Mouse (Mus musculus): ENCODE data around the gene Abhd4. TPM values are rescaled to one million over a fixed set of nuclear protein-coding genes. Genes with fewer than 3 reads are reported as not detected.

Gene Abhd4
- polyA plus RNA-seq, 1 experiment from 2014 or later = 51.7 TPM

GRCm38 (mm10) chr14:54210401-54210800 lies 43.6 kb upstream of the Abhd4 start:
- Histone ChIP-seq H3K9ac (ENCODE audit: low read length) (no peak overlapping the region), H3K4me3 (replicated peaks; ENCODE audit: low read length) (no peak overlapping the region), H3K4me2 (ENCODE audit: low read depth, low read length) (no peak overlapping the region), H3K36me3 (ENCODE audit: control insufficient read depth, insufficient read depth, low read length) (no peaks in the 10 kb centered on the region), H3K9me3 (replicated peaks; ENCODE audit: control insufficient read depth, low read length) (no peaks in the 10 kb centered on the region), H3K4me1 (ENCODE audit: control insufficient read depth, insufficient read depth, low read length) (peaks cover 20% of the 10 kb centered on the region), H3K27ac (ENCODE audit: low read length) (no peak overlapping the region), H3K27me3 (ENCODE audit: control insufficient read depth, insufficient read depth, low read length) (no peaks in the 10 kb centered on the region)
- ATAC-seq (ENCODE audit: insufficient read depth, low FRiP score) = no peak
- WGBS = 97% methylated on average over 2 of the region's 2 CpGs

GRCm38 (mm10) chr14:54211199-54211598 lies 42.8 kb upstream of the Abhd4 start:
- Histone ChIP-seq H3K36me3 (ENCODE audit: control insufficient read depth, insufficient read depth, low read length) (no peaks in the 10 kb centered on the region), H3K27ac (ENCODE audit: low read length) (no peak overlapping the region)
- WGBS = 89% methylated on average over 8 of the region's 8 CpGs

DNA sequence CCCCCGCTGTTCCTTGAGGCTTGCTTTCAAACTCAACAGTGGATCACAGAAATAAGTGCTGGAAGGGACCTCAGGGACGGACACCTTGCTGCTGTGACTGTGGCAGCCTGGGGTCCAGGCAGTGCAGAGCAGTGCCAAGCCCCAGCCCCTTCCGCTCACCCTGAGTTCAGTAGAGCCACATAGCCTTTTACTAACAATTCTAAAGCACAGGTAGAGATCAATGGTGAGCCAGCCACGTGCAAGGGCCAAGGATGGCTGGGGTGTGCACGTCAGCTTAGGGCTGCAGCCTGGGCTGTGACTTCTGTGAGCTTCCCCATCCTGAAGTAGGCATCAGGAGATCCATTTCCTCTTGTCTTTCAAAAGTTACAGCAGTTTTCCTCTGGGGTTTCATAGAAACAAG lies 42.2 kb upstream of the Abhd4 start:
- Histone ChIP-seq H3K36me3 (ENCODE audit: control insufficient read depth, insufficient read depth, low read length) (no peaks in the 10 kb centered on the region), H3K27me3 (ENCODE audit: control insufficient read depth, insufficient read depth, low read length) (no peaks in the 10 kb centered on the region), H3K9ac (ENCODE audit: low read length) (no peak overlapping the region), H3K27ac (ENCODE audit: low read length) (no peak overlapping the region), H3K4me2 (ENCODE audit: low read depth, low read length) (no peak overlapping the region), H3K9me3 (replicated peaks; ENCODE audit: control insufficient read depth, low read length) (no peaks in the 10 kb centered on the region), H3K4me3 (replicated peaks; ENCODE audit: low read length) (no peak overlapping the region), H3K4me1 (ENCODE audit: control insufficient read depth, insufficient read depth, low read length) (peaks cover 12% of the 10 kb centered on the region; the same call in 1 of the 2 replicates)
- no peak for ATAC-seq (ENCODE audit: insufficient read depth, low FRiP score)
- 87% methylated on average over 5 of the region's 5 CpGs for WGBS

More at GRCm38 (mm10) chr14:54211199-54211598, 42.8 kb upstream of the Abhd4 start:
- peaks cover 16% of the 10 kb centered on the region for H3K4me1 ChIP-seq (ENCODE audit: control insufficient read depth, insufficient read depth, low read length)
- H3K9ac ChIP-seq (ENCODE audit: low read length) = no peak overlapping the region
- H3K9me3 ChIP-seq (replicated peaks; ENCODE audit: control insufficient read depth, low read length) = no peaks in the 10 kb centered on the region
- H3K4me3 ChIP-seq (replicated peaks; ENCODE audit: low read length) = no peak overlapping the region
- ATAC-seq (ENCODE audit: insufficient read depth, low FRiP score) = no peak
- H3K27me3 ChIP-seq (ENCODE audit: control insufficient read depth, insufficient read depth, low read length) = no peaks in the 10 kb centered on the region
- H3K4me2 ChIP-seq (ENCODE audit: low read depth, low read length) = no peak overlapping the region

DNA sequence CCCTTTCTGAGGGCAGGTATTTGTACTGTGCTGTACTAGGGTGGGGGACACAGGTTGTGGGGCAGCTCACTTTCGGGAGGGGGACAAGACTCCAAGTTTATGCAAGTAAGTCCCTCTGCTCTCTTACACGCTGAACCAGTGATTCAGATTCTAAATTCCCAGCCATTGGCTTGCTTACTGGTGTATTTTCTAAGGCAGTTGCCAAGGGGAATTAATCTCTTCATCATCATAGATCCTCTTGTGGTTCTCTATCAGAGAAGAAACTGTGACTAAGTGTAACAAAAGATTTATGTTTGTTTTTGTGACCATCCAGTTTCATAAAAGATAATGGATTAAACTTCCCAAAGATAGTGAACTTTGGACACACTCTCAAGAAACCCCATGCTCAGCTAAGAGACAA lies 40.3 kb upstream of the Abhd4 start:
- Histone ChIP-seq H3K27me3 (ENCODE audit: control insufficient read depth, insufficient read depth, low read length) (no peaks in the 10 kb centered on the region), H3K4me3 (replicated peaks; ENCODE audit: low read length) (no peak overlapping the region), H3K9me3 (replicated peaks; ENCODE audit: control insufficient read depth, low read length) (no peaks in the 10 kb centered on the region), H3K27ac (ENCODE audit: low read length) (no peak overlapping the region), H3K36me3 (ENCODE audit: control insufficient read depth, insufficient read depth, low read length) (no peaks in the 10 kb centered on the region), H3K9ac (ENCODE audit: low read length) (no peak overlapping the region), H3K4me1 (ENCODE audit: control insufficient read depth, insufficient read depth, low read length) (0 out of 2 replicates have a peak, but pooled peaks cover 3% of the 10 kb centered on the region), H3K4me2 (ENCODE audit: low read depth, low read length) (no peak overlapping the region)
- 82% methylated on average over 2 of the region's 2 CpGs for WGBS
- no peak for ATAC-seq (ENCODE audit: insufficient read depth, low FRiP score)

DNA sequence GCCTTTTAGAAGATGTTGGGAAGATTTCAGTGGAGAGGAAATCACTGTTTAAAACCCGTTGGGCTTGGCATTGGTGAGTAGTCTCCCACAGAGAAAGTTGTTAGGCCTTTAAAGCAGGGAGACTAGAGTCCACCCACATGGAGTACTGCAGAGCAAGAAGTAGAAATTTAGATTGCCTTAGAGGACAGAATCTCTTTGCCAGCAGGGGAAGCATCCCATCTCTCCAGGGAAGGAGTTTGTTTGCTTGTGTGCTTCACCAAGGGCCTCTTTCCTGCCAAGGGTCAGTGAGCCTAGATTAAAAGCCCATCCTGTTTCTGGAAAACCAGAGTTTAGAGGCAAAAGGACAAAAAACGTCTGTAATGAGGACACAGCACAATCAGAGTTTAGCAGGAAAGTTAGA lies 39.5 kb upstream of the Abhd4 start:
- peak overlapping the region; percentile 16; the same call in 1 of the 2 replicates for H3K27ac ChIP-seq (ENCODE audit: low read length)

GRCm38 (mm10) chr14:54214901-54215300 lies 39.1 kb upstream of the Abhd4 start:
- Histone ChIP-seq H3K4me1 (ENCODE audit: control insufficient read depth, insufficient read depth, low read length) (0 out of 2 replicates have a peak, but pooled peaks cover 3% of the 10 kb centered on the region), H3K9ac (ENCODE audit: low read length) (no peak overlapping the region), H3K4me3 (replicated peaks; ENCODE audit: low read length) (no peak overlapping the region), H3K9me3 (replicated peaks; ENCODE audit: control insufficient read depth, low read length) (no peaks in the 10 kb centered on the region), H3K27me3 (ENCODE audit: control insufficient read depth, insufficient read depth, low read length) (no peaks in the 10 kb centered on the region), H3K27ac (ENCODE audit: low read length) (peak overlapping the region; percentile 16), H3K4me2 (ENCODE audit: low read depth, low read length) (no peak overlapping the region), H3K36me3 (ENCODE audit: control insufficient read depth, insufficient read depth, low read length) (no peaks in the 10 kb centered on the region)
- 55% methylated on average over 10 of the region's 10 CpGs for WGBS
- no peak for ATAC-seq (ENCODE audit: insufficient read depth, low FRiP score)

More for the DNA sequence above, 39.5 kb upstream of the Abhd4 start:
- Histone ChIP-seq H3K9ac (ENCODE audit: low read length) (no peak overlapping the region), H3K4me2 (ENCODE audit: low read depth, low read length) (no peak overlapping the region), H3K9me3 (replicated peaks; ENCODE audit: control insufficient read depth, low read length) (no peaks in the 10 kb centered on the region), H3K4me1 (ENCODE audit: control insufficient read depth, insufficient read depth, low read length) (0 out of 2 replicates have a peak, but pooled peaks cover 3% of the 10 kb centered on the region), H3K27me3 (ENCODE audit: control insufficient read depth, insufficient read depth, low read length) (no peaks in the 10 kb centered on the region), H3K36me3 (ENCODE audit: control insufficient read depth, insufficient read depth, low read length) (no peaks in the 10 kb centered on the region), H3K4me3 (replicated peaks; ENCODE audit: low read length) (no peak overlapping the region)
- ATAC-seq (ENCODE audit: insufficient read depth, low FRiP score) = no peak
- 38% methylated on average over 2 of the region's 2 CpGs for WGBS

DNA sequence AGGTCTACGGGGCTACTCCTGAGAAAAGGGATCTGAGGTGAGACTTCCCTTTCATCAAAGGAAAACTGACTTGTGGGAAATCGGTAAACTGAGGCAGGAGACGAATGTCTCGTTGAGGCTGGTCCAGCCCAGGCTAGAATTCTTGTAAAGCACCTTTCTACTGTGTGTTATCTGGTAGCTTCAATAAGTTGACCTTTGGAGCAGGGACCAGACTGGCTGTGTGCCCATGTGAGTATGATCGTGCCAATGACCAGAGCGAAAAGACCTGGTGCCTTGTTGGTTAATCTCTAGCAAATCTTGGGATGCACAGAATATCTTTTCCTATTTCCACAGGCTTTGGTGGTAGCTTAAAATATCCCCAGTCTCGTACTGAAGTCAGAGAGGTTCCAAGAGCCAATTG lies 37.9 kb upstream of the Abhd4 start:
- H3K4me3 ChIP-seq (replicated peaks; ENCODE audit: low read length) = no peak overlapping the region
- WGBS = 80% methylated on average over 7 of the region's 7 CpGs
- no peaks in the 10 kb centered on the region for H3K27me3 ChIP-seq (ENCODE audit: control insufficient read depth, insufficient read depth, low read length)
- 0 out of 2 replicates have a peak, but pooled peaks cover 3% of the 10 kb centered on the region for H3K4me1 ChIP-seq (ENCODE audit: control insufficient read depth, insufficient read depth, low read length)
- H3K36me3 ChIP-seq (ENCODE audit: control insufficient read depth, insufficient read depth, low read length) = no peaks in the 10 kb centered on the region
- no peak overlapping the region for H3K9ac ChIP-seq (ENCODE audit: low read length)
- no peaks in the 10 kb centered on the region for H3K9me3 ChIP-seq (replicated peaks; ENCODE audit: control insufficient read depth, low read length)
- no peak overlapping the region for H3K4me2 ChIP-seq (ENCODE audit: low read depth, low read length)
- H3K27ac ChIP-seq (ENCODE audit: low read length) = no peak overlapping the region
- ATAC-seq (ENCODE audit: insufficient read depth, low FRiP score) = no peak

- Histone ChIP-seq H3K27me3 (ENCODE audit: control insufficient read depth, insufficient read depth, low read length) (no peaks in the 10 kb centered on the region), H3K4me2 (ENCODE audit: low read depth, low read length) (no peak overlapping the region), H3K4me1 (ENCODE audit: control insufficient read depth, insufficient read depth, low read length) (0 out of 2 replicates have a peak, but pooled peaks cover 3% of the 10 kb centered on the region), H3K36me3 (ENCODE audit: control insufficient read depth, insufficient read depth, low read length) (no peaks in the 10 kb centered on the region), H3K27ac (ENCODE audit: low read length) (no peak overlapping the region), H3K9me3 (replicated peaks; ENCODE audit: control insufficient read depth, low read length) (no peaks in the 10 kb centered on the region), H3K4me3 (replicated peaks; ENCODE audit: low read length) (no peak overlapping the region), H3K9ac (ENCODE audit: low read length) (no peak overlapping the region)
- 36% methylated on average over 1 of the region's 1 CpGs for WGBS
- ATAC-seq (ENCODE audit: insufficient read depth, low FRiP score) = no peak
These were observed 35.8 kb upstream of the Abhd4 start for GRCm38 (mm10) chr14:54218233-54218632.

DNA sequence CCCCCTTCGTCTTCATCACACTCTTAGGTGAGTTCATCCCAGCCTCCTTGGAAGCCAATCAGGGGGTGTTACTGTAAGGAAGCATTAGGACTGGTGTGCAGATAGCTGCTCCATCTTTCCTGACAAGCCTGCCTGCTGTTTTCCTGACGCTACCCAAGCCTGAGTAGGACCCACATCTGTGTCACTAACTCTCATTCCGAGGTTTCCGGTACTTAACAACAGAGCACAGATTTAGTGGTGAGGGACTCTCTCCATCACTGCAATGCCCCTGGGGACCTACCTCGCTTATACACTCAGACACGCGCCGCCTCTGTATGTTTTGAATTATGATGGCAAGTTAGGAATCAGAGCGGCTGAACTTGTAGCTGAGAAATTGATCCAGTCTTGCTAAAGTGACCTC lies 35.3 kb upstream of the Abhd4 start:
- Histone ChIP-seq H3K27ac (ENCODE audit: low read length) (no peak overlapping the region), H3K27me3 (ENCODE audit: control insufficient read depth, insufficient read depth, low read length) (no peaks in the 10 kb centered on the region), H3K9ac (ENCODE audit: low read length) (no peak overlapping the region), H3K9me3 (replicated peaks; ENCODE audit: control insufficient read depth, low read length) (no peaks in the 10 kb centered on the region), H3K4me3 (replicated peaks; ENCODE audit: low read length) (no peak overlapping the region), H3K4me2 (ENCODE audit: low read depth, low read length) (no peak overlapping the region), H3K4me1 (ENCODE audit: control insufficient read depth, insufficient read depth, low read length) (0 out of 2 replicates have a peak, but pooled peaks cover 3% of the 10 kb centered on the region), H3K36me3 (ENCODE audit: control insufficient read depth, insufficient read depth, low read length) (no peaks in the 10 kb centered on the region)
- 58% methylated on average over 9 of the region's 9 CpGs for WGBS
- ATAC-seq (ENCODE audit: insufficient read depth, low FRiP score) = no peak

Data from stomach, embryonic 16.5 days (tissue).